ENCODE assay signal across 1 mouse cellular context in the genomic region with DNA sequence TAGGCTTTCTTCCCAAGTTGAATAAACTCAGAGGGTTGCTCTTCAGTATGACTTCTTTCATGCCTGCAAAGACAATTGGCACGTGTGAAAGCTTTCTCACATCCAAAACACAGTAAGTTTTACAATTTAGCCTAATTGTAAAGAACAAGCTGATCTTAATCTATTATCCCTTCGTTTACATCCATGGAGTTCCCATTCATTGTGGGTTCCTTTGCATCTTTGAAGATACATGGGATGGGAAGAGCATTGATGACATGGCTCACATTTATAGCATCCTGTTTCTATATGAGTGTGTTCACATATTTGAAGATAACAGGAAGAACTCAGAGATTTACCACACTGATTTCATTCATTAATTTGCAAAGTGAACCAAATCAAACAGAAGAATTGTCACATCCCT. TPM values are rescaled to one million over a fixed set of nuclear protein-coding genes. Genes with fewer than 3 reads are reported as not detected.
"Had no signal": no experiment of that assay in that cellular context is flagged by ENCODE, and none has a peak within 500 bp of the region (broad histone marks: within the 10 kb centered on the region; RNA-seq: fewer than 3 reads in every experiment).

A gene (minus strand): TSS at position 101 of the 400 bp plus-strand sequence.

RNA-seq across cellular contexts. Expression of the gene that starts here (rescaled TPM):
- polyA plus RNA-seq: small intestine, adult 2 months had no signal
